Mouse (Mus musculus) heart, adult 9 months (tissue): ENCODE data around the gene Tmem165.
A peak's percentile ranks its signal among the peaks of the same experiment; 100 is the strongest.

Source experiments
- DNase-seq, 2 experiments: peaks; one replicate each; pipeline ENCODE4 v3.0.0; 2022; ENCODE audit warnings: low spot score in 2 of 2

Tmem165 gene

GRCm38 (mm10) chr5:76183750-76184261 lies at the start of gene Tmem165:
Tmem165 (plus strand) TSS chr5:76183880.
- DNase-seq, result peak; percentile 92 to 95

- peak; percentile 55 to 62 for DNase-seq
Observed at GRCm38 (mm10) chr5:76135644-76136043, 48.0 kb upstream of the Tmem165 start.

- DNase-seq, result no peak
Observed at GRCm38 (mm10) chr5:76136271-76136670, 47.4 kb upstream of the Tmem165 start.

- no peak for DNase-seq
Observed at GRCm38 (mm10) chr5:76137586-76137985, 46.1 kb upstream of the Tmem165 start.

GRCm38 (mm10) chr5:76138071-76138470 lies 45.6 kb upstream of the Tmem165 start:
- no peak for DNase-seq

GRCm38 (mm10) chr5:76138512-76138911 lies 45.2 kb upstream of the Tmem165 start:
- DNase-seq, result peak; percentile 11 to 21

GRCm38 (mm10) chr5:76139171-76139671 lies 44.5 kb upstream of the Tmem165 start:
- DNase-seq, result peak; percentile 53 to 61

- DNase-seq, result peak; percentile 97
Observed at GRCm38 (mm10) chr5:76139808-76140729, 43.6 kb upstream of the Tmem165 start, which contains the start of gene Srd5a3. Srd5a3 (plus strand) TSS chr5:76140271.

GRCm38 (mm10) chr5:76140730-76141066 lies 43.0 kb upstream of the Tmem165 start:
- no peak for DNase-seq

GRCm38 (mm10) chr5:76143356-76143755 lies 40.3 kb upstream of the Tmem165 start:
- DNase-seq, result no peak

GRCm38 (mm10) chr5:76146401-76146800 lies 37.3 kb upstream of the Tmem165 start:
- DNase-seq, result no peak

GRCm38 (mm10) chr5:76149436-76149835 lies 34.2 kb upstream of the Tmem165 start:
- no peak for DNase-seq

GRCm38 (mm10) chr5:76152956-76153355 lies 30.7 kb upstream of the Tmem165 start:
- DNase-seq, result no peak

- DNase-seq, result no peak
Observed at GRCm38 (mm10) chr5:76153430-76153829, 30.2 kb upstream of the Tmem165 start.

GRCm38 (mm10) chr5:76154434-76155165 lies 29.1 kb upstream of the Tmem165 start:
- peak in 1 of 2 experiments; percentile 43 for DNase-seq

GRCm38 (mm10) chr5:76159555-76159954 lies 24.1 kb upstream of the Tmem165 start:
- no peak for DNase-seq

GRCm38 (mm10) chr5:76160086-76160485 lies 23.6 kb upstream of the Tmem165 start:
- no peak for DNase-seq

GRCm38 (mm10) chr5:76161491-76161890 lies 22.2 kb upstream of the Tmem165 start:
- no peak for DNase-seq

- no peak for DNase-seq
Observed at GRCm38 (mm10) chr5:76162926-76163325, 20.8 kb upstream of the Tmem165 start.

GRCm38 (mm10) chr5:76163828-76164390 lies 19.8 kb upstream of the Tmem165 start:
- no peak for DNase-seq

- DNase-seq, result no peak
Observed at GRCm38 (mm10) chr5:76164827-76165226, 18.9 kb upstream of the Tmem165 start.

- DNase-seq, result no peak
Observed at GRCm38 (mm10) chr5:76170522-76170921, 13.2 kb upstream of the Tmem165 start.
